Mouse (Mus musculus) G1E (cell line): Measurements from ENCODE around the gene Smim24.

Experiments
- CTCF ChIP-seq: IDR thresholded peaks from 2 replicates; pipeline ENCODE4 v1.5.1; 2012; ENCODE audit warnings: low read depth, low read length, inconsistent platforms, mixed read lengths
- GATA1 ChIP-seq: IDR thresholded peaks from 2 replicates; pipeline ENCODE4 v1.6.1; 2012; ENCODE audit warnings: borderline replicate concordance, low read length, inconsistent platforms, mixed read lengths
- GATA2 ChIP-seq: IDR thresholded peaks from 2 replicates; pipeline ENCODE4 v1.6.1; 2012; ENCODE audit warnings: low read depth, low read length, inconsistent platforms, borderline replicate concordance
- POLR2AphosphoS5 ChIP-seq: IDR thresholded peaks from 2 replicates; pipeline ENCODE4 v1.6.1; 2012; ENCODE audit warnings: low read depth, low read length, inconsistent platforms; ENCODE audit not compliant: insufficient replicate concordance
- TAL1 ChIP-seq: conservative IDR thresholded peaks from 2 replicates; pipeline ENCODE4 v1.6.1; 2012; ENCODE audit warnings: low read depth, low read length, inconsistent platforms, mixed read lengths

DNA sequence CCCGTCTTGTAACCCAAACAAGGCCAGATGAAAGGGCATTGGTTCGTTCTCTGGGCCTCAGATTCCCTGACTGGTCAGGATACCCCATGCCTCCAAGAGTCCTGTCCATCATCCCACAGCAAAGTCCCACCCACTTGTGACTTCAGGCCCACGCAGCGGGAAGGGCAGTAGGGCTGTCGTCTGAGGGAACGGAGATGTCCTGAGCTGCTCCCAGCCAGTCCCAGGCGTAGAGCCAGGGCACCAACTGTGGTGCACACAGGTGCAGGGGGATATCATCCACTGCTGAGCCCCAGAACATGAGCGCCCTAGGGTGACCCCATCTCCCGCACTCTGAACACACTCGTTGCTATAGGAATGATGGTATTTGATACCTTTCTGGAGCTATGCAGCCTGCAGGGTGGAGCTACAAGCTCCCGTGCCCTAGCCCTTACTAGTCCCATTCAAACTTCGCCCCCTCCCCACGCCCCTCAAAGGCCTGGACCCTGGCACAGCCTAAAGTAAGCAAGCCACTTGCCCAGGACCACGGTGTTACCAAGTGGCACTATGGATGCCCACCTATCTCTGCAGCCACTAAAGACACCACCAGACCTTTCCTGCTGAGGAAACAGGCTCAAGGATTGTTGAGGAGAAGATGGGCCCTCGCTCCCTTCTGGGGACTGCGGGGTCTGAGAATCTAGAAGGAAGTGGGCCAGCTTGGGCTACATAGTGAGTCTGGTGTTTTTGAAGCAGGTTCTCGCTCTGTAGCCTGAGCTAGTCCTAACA lies 22.9 kb downstream of the Smim24 start:
- TF ChIP-seq GATA1 (no peak), CTCF (no peak), GATA2 (no peak), POLR2AphosphoS5 (no peak), TAL1 (no peak)
